Mouse (Mus musculus): ENCODE measurements around the gene Slc25a4.

The Slc25a4 gene

GRCm38 (mm10) chr8:46206107-46206506, 5.0 kb downstream of the Slc25a4 start:
- DNase-seq (ENCODE audit: extremely low read depth, low read depth, low spot score): no peak

GRCm38 (mm10) chr8:46204974-46205640, 6.0 kb downstream of the Slc25a4 start:
- DNase-seq (ENCODE audit: extremely low read depth, low read depth, low spot score): no peak

GRCm38 (mm10) chr8:46204301-46204700, 6.8 kb downstream of the Slc25a4 start:
- no peak for DNase-seq (ENCODE audit: extremely low read depth, low read depth, low spot score)

DNA sequence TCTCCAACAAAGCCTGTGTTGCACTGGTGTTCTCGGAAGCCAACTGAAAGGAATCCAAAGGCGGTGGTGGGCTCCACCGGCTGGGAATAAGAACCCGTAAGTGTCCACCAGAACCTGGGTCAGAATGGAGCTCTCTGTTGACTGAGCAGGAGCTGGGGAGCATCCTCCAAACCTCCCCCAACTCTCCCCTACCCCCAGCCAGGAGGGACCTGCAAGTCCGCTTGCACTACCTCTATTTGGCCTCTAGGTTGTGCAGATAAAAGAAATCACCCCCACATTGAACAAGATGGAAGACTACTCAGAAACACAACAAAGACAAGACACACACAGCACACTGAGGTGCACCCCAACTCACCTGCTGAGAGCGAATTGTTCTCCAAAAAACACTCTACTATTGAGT, 8.7 kb downstream of the Slc25a4 start:
- DNase-seq (ENCODE audit: extremely low read depth, low read depth, low spot score): no peak

DNA sequence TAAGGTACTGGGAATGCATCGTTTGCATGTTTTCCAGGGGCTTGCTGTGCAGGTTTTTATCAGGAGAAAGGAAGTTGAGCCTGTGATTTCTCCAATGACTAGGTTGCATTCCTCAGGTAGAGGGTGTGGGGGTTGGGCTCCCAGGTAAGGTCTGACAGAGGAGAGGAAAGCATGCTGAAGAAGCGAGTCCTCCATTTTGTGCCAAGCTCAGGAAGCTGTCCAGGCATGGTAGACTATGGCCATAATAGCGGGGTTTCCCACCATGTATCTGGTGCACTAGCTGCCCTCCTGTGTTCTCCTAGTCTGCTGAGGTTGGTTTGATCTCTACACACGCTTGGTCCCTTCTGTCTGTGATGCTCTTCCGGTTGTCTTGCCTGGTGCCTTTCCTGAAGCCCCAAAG, 13.4 kb downstream of the Slc25a4 start:
- no peak for DNase-seq (ENCODE audit: extremely low read depth, low read depth, low spot score)

GRCm38 (mm10) chr8:46196877-46197276, 14.2 kb downstream of the Slc25a4 start:
- no peak for DNase-seq (ENCODE audit: extremely low read depth, low read depth, low spot score)

GRCm38 (mm10) chr8:46193100-46193499, 18.0 kb downstream of the Slc25a4 start:
- no peak for DNase-seq (ENCODE audit: extremely low read depth, low read depth, low spot score)

GRCm38 (mm10) chr8:46185361-46185760, 25.7 kb downstream of the Slc25a4 start:
- no peak for DNase-seq (ENCODE audit: extremely low read depth, low read depth, low spot score)

- no peak for DNase-seq (ENCODE audit: extremely low read depth, low read depth, low spot score)
Measured at GRCm38 (mm10) chr8:46180136-46180535, 30.9 kb downstream of the Slc25a4 start.

GRCm38 (mm10) chr8:46173651-46174050, 37.4 kb downstream of the Slc25a4 start:
- no peak for DNase-seq (ENCODE audit: extremely low read depth, low read depth, low spot score)

DNA sequence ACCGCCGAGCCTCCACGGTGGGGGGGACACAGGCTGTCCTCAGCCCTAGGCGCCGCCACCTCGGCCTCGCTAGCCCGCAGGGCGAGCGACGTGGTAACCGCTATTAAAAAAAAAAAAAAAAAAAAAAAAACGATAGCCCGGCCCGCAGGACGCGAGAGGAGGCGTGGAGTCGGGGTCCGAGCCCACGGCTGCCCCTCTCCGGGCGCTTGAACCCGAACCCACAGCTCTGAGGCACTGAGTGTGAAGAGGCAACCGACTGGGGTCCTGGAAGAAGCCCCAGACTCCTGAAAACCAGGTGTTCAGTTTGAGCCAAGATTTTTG, 47.3 kb downstream of the Slc25a4 start:
- no peak for DNase-seq (ENCODE audit: extremely low read depth, low read depth, low spot score)

GRCm38 (mm10) chr8:46162953-46163869, 47.9 kb downstream of the Slc25a4 start:
- peak; percentile 40 for DNase-seq (ENCODE audit: extremely low read depth, low read depth, low spot score)

Measured in fat pad, adult 2 months (tissue).